Mouse (Mus musculus) small intestine, adult 2 months (tissue): ENCODE measurements at regions not wholly inside any gene's neighbourhood (a gene's known extent, or its start where the extent isn't known, plus 50 kb on each side); places are given as distances from the start of the nearest gene placed in this dataset.

Experiments used
- CTCF ChIP-seq: fragments of 200-500 bp; IDR thresholded peaks from 2 replicates; pipeline ENCODE4 v1.5.1; 2012; ENCODE audit warnings: low read depth, mild to moderate bottlenecking, control low read depth, inconsistent platforms, low read length, moderate library complexity, mixed read lengths; ENCODE audit not compliant: insufficient replicate concordance, insufficient read length; ENCODE audit errors: extremely low read depth
- POLR2A ChIP-seq: fragments of 200-500 bp; IDR thresholded peaks from 2 replicates; pipeline ENCODE4 v1.6.1; 2012; ENCODE audit warnings: low read depth, mild to moderate bottlenecking, control low read depth, inconsistent platforms, low read length, moderate library complexity

- TF ChIP-seq POLR2A (no peak), CTCF (no peak)
These were observed 144.2 kb downstream of the Trim33 start for GRCm38 (mm10) chr3:103423290-103423689.
